Mouse (Mus musculus): ENCODE data around the gene Il18r1. TPM values are rescaled to one million over a fixed set of nuclear protein-coding genes. Genes with fewer than 3 reads are reported as not detected.

Il18r1 gene
- polyA plus RNA-seq, 1 experiment from 2014 or later, result 0.50 TPM

DNA sequence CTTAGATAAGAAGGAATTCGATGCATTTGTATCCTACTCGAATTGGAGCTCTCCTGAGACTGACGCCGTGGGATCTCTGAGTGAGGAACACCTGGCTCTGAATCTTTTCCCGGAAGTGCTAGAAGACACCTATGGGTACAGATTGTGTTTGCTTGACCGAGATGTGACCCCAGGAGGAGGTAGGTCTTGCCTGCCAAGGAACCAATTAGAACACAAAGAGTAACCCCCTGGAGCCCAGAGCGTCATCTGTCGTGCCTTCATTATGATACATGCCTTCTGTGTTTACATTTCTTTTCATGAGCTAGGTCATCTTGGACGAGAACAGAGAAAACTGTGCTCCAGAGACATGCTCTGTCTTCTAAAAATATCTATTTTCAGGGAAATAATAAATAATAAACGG, 82.4 kb downstream of the Il18r1 start:
- H3K27me3 ChIP-seq (ENCODE audit: insufficient read depth, low read length), result no peaks in the 10 kb centered on the region
- WGBS, result 26% methylated on average over 10 of the region's 10 CpGs
- no peak for ATAC-seq (ENCODE audit: insufficient read depth)

More for the DNA sequence above, 82.4 kb downstream of the Il18r1 start:
- Histone ChIP-seq H3K36me3 (ENCODE audit: insufficient read depth) (no peaks in the 10 kb centered on the region), H3K4me1 (ENCODE audit: insufficient read depth) (no peaks in the 10 kb centered on the region), H3K9me3 (ENCODE audit: low read depth, low read length) (no peaks in the 10 kb centered on the region), H3K4me3 (ENCODE audit: low read depth, low read length) (no peak overlapping the region), H3K27ac (ENCODE audit: low read depth) (no peak overlapping the region), H3K4me2 (no peak overlapping the region), H3K9ac (no peak overlapping the region)
- no peak for DNase-seq
- no peak for TF ChIP-seq CTCF (IDR thresholded peaks at IDR 0.05; ENCODE audit: low read depth)

Other genes starting within 250 kb of the Il18r1 start
- gene Il1r1, start 240.5 kb upstream of the Il18r1 start, polyA plus RNA-seq (2014; fragmentation: Nextera tagmentation; extraction: Ambion mirVana), result 8.3 and 9.5 TPM in 2 replicates
- 7.7 and 7.9 TPM in 2 replicates for gene Il1rl2, start 140.9 kb upstream of the Il18r1 start, polyA plus RNA-seq (2014; fragmentation: Nextera tagmentation; extraction: Ambion mirVana)
- 0.69 and 1.0 TPM in 2 replicates for gene Il1rl1, start 36.0 kb upstream of the Il18r1 start, polyA plus RNA-seq (2014; fragmentation: Nextera tagmentation; extraction: Ambion mirVana)
- gene Il18rap, start 49.8 kb downstream of the Il18r1 start, polyA plus RNA-seq (2014; fragmentation: Nextera tagmentation; extraction: Ambion mirVana), result 0.14 and 0.73 TPM in 2 replicates
- not detected in 2 replicates for gene Slc9a4, start 114.5 kb downstream of the Il18r1 start, polyA plus RNA-seq (2014; fragmentation: Nextera tagmentation; extraction: Ambion mirVana)
- 0.07 TPM in 1 of 2 replicates, not detected in the other for gene Slc9a2, start 215.0 kb downstream of the Il18r1 start, polyA plus RNA-seq (2014; fragmentation: Nextera tagmentation; extraction: Ambion mirVana)

Measured in lung, embryonic 14.5 days (tissue).